Mouse (Mus musculus): Measurements from ENCODE around the gene Zranb2.

- TF ChIP-seq GATA1 (IDR thresholded peaks at IDR 0.05; ENCODE audit: borderline replicate concordance, low read length) (no peak), FLI1 (IDR thresholded peaks at IDR 0.05; ENCODE audit: low read length) (no peak)
These were observed 33.0 kb downstream of the Zranb2 start, which contains the start of gene Ptger3 for GRCm38 (mm10) chr3:157566725-157567565.
